Mouse (Mus musculus): Measurements from ENCODE around the gene Smchd1. TPM values are rescaled to one million over a fixed set of nuclear protein-coding genes. Genes with fewer than 3 reads are reported as not detected.
"Not testable (repeated sequence)": the region's sequence is repeated elsewhere in the genome, so short reads cannot be mapped to it uniquely, and the experiment has no call there.

The Smchd1 gene
- 10 to 100 TPM; 31.5 to 33.8 TPM for total RNA-seq (2021)
- long read RNA-seq, full-length matches to known transcripts, result 8 of 10 reads
- long read RNA-seq, partial matches to known transcripts, result 2 of 10 reads
- long read RNA-seq, other reads (novel, unspliced or antisense), result 0 of 10 reads

DNA sequence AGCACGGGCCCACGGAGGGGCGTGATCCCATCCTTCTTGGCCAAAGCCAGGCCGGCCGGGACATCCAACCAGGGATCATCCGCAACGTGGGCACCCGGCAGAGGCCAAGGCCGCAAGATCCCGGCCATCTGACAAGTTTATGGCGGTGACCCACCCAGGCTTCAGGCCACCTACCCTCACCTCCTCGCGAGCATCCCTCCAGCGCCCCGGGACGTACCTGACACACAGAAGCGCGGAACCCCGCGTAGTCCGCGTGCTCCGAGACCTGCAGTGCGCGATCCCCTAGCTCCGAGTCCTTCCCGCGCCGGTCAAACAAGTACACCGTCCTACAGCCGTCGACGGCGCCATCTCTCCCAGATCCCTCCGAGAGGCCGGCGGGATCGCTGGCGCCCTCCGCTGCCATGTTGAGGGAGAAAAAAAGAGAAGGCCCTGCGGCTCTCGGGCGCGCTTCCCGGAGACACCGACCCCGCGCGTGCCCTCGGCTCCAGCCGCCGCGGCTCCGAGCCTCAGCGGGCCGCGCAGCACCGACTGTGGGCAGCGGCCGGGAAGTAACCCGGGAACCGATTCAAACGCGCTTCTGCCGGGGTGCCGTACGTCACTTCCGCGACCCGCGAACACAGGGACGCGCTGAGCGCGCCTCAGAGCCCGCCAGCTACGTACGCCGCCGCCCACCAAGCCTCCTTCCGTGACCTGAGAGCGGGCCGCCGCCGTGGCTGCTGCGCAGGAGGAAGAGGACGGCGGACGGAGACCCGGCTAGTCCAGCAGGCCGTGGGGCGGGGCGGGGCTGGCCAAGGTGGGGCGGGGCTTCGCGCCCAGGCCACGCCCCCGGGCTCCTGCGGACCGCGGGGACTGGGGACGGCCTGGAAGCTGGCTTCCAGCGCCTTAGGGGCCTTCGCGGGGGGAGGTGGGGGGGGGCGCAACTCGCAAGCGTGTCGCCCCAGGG is at the start of gene Smchd1:
Gene Smchd1, minus strand, starts transcription at position 582 of the 943 bp plus-strand sequence.
- DNase-seq (ENCODE audit: low spot score in 2 of 2), result peak; percentile 89 to 94

DNA sequence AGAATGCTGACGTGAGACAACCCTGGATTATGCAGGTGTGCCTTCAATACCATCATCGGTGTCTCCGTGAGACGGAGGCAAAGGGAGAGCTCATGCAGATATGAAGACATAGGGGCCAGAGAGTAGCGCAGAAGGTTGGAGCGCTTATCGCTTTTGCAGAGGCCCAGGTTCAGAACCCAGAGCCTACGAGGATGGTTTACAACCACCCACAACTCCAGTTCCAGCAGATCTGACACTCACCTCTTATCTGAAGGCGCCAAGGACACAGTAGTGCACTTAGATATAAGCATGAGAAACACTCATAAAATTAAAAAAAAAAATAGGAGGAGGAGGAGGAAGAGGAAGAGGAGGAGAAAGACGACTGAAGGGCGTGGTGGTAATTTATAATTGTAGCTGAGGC is 35.2 kb upstream of the Smchd1 start:
- DNase-seq (ENCODE audit: low spot score in 2 of 2), result no peak

DNA sequence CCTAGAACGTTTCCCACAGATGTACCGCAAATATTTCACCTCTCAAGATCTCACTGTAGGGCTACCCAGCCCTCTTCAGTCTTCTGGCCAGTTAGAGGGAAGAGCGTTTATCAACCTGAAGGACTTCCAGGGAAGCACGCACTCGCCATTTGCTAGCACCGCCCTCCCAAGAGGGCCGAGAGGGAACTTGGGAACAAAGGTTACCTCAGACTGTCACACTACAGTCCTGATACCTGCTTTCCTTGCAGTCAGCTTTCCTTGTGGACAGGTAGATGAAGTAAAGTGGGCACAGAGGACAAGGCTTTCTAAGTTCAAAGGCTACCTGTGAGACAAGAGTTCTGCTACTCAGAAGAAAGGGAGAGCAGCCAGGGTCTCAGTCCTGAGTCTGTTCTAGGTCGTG is 31.7 kb upstream of the Smchd1 start:
- DNase-seq (ENCODE audit: low spot score in 2 of 2), result no peak

DNA sequence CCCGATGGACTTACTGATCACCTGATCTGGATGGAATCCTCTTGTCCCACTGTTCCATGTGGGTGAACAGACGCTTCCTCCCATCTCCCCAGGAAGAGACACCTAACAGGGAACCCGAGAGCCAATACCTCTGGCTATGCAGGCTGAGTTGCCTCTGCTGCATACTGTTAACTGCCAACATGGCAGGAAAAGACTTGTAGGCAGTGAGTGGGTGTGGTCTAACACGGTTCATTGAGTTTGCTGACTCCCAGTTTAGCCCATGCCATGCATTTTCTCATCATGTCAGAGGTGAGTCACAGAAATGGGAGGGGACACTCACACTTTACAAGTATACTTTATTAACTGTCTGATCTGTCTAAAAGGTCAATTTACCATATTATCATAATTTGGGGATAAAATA is 20.6 kb upstream of the Smchd1 start:
- no peak for DNase-seq (ENCODE audit: low spot score in 2 of 2)

DNA sequence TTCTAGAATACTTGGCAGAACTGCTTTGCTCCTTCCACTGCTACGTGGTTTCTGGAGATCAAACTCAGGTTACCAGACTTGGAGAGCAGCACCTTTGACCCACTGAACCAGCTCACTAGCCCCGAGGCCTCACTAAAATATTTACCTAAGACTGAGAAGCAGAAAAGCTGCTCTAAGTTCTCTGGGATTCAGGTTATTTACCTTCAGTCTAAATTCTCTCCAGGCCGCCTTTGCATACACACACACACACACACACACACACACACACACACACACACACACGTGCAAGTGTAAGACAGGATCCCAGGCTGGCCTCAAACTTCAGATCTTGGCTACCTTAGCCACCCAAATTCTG is 16.2 kb upstream of the Smchd1 start:
- DNase-seq (ENCODE audit: low spot score in 2 of 2), result no peak

DNA sequence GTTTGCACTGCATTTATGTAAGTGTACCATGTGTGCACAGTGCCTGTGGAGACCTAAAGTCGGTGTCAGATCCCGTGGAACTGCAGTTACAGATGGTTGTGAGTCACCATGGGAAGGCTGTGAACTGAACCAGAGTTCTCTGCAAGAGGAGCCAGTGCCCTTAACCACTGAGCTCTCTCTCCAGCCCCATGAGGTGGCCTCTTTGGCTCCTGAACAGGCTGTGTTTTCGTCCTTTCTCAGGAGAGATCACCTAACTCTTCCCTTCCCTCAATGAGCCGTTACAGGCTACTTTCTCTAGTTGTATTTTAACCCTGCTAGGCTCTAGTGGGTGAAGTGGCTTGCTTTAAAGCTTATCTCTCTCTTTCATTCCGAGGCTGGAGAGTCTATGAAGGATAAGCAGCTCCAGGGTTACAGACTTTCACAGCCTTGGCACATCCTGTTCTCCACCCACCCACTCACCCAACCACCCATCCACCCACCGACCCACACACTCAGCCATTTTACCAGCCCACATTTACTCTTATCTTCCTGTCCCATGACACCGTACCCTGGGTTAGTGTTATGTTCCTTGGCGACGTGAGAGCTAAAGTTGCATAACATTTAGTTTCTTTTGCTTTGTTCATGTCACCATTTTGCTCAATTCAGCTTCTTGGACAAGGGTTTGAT is 15.7 kb upstream of the Smchd1 start:
- DNase-seq (ENCODE audit: low spot score in 2 of 2), result no peak

DNA sequence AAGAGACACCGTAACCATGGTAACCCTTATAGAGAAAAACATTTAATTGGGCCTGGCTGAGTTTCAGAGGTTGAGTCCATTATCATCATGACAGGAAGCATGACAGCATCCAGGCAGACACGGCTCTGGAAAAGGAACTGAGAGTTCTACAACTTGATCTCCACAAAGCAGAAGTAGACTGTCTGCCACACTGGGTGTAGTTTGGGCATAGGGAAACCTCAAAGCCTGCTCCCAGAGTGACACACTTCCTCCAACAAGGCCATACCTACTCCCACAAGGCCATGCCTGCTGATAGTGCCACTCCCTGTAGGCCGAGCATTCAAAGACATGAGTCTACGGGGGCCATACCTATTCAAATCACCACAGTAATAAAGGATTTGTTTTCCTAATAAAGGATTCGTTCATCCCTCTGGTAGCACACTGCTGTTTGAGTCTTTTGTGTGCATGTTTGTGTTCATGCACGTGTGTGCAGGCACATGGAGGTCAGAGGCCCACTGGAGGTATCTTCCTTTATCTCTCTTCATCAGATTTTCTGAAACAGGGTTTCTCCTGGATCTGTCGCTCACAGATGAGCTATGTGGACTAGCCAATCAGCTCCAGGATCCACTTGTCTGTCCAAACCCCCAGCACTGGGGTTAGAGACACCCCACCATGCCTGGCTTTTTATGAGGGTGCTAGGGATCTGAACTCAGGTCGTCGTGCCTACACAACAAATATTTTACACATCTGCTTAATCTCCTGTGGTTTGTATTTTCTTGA is 14.7 kb upstream of the Smchd1 start:
- DNase-seq (ENCODE audit: low spot score in 2 of 2), result no peak

DNA sequence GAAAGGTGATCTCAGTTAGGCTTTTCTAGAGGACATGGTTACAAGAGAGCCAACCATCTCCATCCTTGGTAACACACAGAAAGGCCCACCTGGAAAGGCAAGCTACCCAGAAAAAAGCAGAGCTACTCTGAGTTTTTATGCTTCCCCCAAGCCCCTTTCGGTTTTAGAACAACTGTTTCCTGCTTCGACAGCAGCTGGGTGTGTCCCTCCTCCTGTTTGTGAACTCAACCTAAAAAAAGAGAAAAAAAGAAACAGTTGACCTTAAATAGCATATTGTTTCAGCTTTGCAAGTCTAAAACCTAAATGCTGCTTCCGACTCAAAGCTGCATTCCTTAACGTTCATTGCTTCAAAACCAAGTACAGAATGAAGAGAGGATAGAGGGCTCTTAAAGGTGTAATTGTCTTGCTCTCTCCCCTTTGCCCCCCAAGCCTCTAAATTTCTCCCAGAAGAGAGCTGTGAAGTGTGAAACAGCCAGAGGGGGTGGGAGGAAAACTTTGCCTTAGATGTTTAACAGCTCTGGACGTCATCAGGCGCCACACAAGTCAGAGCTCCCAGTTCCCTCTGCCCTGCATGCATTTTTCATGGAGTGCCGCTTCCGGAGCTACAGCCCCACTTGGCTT is 11.2 kb upstream of the Smchd1 start:
- no peak for DNase-seq (ENCODE audit: low spot score in 2 of 2)

DNA sequence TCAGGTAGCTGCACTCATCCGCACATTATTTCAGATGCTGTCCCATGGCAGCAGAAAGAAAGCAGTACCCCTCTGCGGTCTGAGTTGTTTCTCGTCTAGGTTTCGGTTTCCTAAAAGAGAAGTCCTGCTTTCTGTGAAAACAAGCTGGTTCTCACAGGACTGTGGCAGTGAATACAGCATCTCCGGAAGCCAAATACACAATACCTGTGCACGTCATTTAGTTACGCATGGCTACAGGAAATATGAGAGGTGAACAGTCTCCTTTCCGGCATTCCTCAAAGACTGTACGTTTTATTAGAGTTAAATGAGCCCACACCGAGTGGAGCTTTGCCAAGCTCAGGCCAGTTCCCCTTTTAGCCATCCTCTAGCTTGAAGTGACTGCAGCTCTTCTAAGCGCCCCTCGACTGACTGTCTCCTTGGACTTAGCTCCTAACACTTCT is 10.7 kb upstream of the Smchd1 start:
- DNase-seq (ENCODE audit: low spot score in 2 of 2), result peak in 1 of 2 experiments; percentile 8

DNA sequence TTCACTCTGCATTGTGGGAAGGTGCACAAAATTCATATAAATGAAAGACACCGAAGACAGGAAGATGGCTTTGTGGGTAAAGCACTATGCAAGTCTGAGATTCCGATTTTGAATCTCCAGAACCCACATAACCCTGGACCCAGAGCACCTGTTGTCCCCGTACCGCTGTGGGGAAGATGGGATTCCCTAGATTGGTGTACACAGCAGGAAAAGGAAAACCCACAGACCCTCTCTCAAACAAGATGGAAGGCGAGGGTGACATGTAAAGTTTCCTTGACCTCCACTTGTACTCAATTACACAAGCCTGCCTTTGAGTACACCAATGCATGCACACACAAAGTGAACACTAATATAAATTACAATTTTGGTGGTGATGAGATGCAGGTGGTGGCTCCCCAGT is 9.6 kb upstream of the Smchd1 start:
- no peak for DNase-seq (ENCODE audit: low spot score in 2 of 2)

DNA sequence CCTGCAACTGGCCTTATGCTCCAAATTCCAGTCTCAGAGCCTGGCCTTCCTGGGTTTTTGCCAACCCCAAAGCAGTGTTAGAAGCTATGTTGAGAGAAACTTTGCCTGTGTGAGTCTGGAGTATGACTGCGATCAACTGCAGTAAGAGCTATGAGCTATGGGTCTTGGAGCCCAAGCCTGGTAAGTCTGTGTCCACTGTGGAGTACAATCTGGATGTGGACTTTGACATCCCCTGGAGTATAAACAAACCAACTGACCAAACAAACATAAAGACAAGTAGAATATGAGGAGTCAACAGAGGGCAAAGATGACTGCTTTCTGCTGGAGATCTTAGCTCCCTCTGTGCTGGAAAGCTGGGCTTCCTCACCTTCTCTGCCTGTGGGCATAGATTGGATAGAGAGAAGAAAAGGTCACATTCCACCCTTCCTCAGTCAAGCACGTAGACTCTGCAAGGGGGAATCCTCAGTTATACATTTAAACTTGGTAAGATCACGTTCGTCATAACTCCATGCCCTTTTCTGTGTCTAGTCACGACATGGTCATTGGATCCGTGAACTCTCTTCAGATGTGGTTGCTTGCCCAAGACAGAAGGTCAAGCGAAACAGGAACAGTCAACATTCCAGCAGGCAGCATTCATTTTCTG is 8.4 kb upstream of the Smchd1 start:
- no peak for DNase-seq (ENCODE audit: low spot score in 2 of 2)

DNA sequence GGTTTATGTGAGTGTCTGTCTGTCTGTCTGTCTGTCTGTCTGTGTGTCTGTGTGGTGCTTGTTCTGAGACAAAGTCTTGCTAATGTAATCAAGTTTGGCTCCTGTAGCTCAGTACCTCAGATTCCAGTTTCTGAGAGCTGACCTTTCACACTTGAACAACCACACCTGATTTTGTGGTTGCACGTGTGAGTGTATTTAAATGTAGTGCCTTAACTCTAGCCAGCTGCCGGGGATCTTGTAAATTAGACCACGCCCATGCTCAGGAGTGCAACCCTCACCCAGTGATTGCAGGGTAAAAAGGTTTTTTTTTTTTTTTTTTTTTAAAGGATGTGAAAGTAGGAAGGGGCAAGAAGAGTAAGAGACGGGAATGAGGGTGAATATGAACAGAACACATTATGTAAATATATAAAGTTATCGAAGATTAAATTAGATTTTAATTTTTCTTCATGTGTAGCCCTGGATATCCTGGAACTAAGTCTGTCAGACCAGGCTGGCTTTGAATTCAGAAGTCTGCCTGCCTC is 4.3 kb upstream of the Smchd1 start:
- DNase-seq (ENCODE audit: low spot score in 2 of 2), result no peak

DNA sequence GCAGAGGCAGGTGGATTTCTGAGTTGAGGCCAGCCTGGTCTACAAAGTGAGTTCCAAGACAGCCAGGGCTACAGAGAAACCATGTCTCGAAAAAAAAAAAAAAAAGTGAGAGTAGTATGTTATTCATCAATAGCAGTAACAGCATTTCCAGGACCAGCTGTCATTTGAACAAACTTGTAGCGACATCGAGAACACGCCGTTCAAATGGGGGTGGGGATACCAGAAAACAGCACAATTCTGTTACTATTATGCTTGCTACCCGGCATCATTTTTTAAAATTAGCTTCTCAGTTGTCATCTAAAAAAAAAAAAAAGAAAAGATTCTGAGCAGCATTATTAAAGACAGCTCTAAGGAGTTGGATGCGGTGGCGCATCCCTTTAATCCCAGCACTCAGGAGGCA is 2.3 kb upstream of the Smchd1 start:
- DNase-seq (ENCODE audit: low spot score in 2 of 2), result peak; percentile 22 to 83

DNA sequence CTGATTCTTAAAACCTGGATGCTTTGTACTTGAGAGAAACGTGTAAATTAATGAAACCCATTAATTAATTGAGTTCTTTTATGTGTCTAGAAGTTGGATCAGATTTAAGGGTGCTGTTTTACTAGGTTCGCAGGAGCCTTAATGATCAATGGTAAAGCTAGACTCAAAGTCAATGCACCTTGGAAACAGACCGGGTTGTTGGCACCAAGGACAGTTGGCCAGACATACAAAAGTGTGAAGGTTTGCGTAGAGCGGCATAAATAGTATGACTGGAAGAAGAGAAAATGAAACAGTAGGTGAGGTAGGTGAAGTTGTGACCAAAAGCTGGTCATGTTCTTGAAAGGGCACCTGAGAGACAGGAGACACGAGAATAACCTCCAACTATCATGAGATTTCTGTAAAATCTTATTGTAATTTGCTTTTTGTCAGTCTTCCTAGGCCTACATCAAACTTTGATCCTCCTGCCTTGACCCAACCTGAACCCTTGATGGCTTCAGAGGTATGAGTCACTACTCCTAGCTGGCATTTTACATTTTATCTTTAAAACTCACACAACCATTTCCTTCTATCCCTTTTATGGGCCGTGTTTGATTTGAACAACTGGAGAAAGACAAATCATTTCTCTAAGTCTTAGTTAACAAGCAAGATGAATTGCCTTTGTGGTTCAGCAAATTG is 1.3 kb upstream of the Smchd1 start:
- no peak for DNase-seq (ENCODE audit: low spot score in 2 of 2)

DNA sequence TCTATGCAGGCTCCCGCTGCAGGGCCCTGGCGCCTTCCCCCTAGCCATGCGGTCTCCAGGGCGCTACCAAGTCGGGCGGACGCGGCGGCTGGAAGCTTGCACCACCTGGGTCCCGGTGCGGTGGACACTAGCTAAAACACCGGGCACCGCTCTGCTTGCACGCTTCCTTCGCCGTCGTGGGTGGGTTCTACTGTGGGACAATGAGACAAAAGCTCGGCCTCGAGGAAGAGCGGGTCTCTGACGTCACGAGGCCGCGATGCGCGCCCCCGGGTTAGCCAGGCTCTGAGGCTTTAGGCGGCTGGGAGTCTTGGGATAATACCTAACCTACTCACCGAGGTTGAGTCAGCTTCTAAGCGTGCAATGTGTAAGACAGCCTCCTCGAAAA is 554 bp upstream of the Smchd1 start:
- DNase-seq (ENCODE audit: low spot score in 2 of 2), result peak; percentile 44 to 57

DNA sequence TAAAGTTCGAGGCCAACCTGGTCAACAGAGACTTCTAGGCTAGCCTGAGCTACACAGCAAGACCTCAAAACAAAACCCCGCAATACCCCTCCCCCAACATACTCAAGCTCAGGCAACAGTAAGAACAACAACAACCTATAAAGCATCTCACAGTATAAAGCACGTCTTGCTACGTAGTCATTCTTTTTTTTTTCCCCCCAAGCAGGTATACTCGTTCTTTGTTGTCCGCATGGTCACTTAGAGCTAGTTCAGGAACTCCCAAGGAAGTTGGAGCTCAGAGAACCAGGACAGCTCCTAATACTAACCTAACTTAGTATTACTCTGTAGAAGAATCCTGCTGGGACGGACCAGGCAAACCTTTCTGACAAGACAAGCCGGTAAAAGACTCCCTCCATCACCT is 1.0 kb downstream of the Smchd1 start:
- DNase-seq (ENCODE audit: low spot score in 2 of 2), result no peak

DNA sequence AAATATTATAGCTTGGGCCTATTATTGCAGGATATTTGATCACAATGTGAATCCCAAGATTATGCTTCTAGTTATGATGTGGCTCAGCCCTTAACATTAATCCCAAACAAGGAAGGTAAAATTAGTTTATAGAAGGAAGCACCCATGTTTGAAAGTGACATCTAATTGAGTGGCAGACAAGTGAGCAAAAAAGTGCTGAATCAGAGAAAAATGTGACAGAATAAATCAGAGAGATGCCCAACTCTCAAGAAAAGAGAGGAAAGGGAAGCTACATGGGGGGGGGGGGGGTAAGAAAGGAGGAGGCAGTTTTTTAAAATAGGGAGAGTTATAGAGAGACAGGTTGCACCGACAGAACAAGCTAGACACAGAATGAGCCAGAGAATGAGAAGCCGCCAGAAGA is 3.9 kb downstream of the Smchd1 start:
- peak in 1 of 2 experiments; percentile 16 for DNase-seq (ENCODE audit: low spot score in 2 of 2)

DNA sequence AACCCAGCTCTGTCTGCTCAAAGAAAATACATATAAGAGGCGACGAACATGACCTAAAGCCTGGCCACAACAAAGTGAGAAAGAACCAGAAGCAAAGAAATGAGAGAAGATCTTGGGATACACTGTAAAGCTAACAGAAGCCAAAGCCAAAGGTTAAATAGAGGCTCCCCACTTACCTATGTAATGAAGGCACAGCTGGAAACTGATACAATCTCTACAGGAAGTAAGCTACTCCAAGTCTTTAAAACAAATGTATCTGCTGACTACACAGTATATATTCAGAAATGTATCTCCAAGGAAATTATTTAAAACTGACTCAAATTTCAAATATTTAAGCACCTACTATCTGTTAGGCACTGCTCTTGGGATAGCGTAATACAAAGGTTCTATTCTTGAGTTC is 14.8 kb downstream of the Smchd1 start:
- no peak for DNase-seq (ENCODE audit: low spot score in 2 of 2)

DNA sequence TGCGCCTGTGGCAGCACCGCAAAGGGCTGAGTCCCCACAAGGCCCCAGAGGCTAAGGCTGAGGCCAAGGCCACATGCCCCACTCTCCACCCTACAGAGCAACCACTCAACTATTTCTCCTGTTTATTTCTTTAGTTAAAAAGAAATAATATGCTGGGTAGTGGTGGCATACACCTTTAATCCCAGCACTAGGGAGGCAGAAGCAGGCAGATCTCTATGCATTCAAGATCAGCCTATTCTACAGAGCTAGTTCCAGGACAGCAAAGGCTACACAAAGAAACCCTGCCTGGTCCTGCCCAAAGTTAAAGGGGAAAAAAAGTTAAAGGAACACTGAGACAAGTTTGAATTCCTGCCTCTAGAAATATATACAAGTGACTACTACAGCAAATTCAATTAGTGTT is 15.3 kb downstream of the Smchd1 start, which contains the start of gene Gm4707:
Gene Gm4707, minus strand, starts transcription at position 101 of the 400 bp plus-strand sequence.
- no peak for DNase-seq (ENCODE audit: low spot score in 2 of 2)

DNA sequence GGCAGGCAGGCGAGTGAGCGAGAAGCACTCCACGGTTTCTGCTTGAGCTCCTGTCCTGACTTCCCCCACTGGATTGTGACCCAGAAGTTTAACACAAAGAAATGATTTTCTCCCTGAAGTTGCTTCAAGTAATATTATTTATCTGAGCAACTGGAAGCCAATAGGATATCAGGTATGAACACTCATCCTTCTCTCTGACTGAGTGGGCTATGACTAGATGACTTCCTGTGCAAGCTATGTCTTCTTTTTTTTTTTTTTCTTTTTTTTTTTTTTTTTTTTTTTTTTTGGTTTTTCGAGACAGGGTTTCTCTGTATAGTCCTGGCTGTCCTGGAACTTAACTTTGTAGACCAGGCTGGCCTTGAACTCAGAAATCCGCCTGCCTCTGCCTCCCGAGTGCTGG is 17.8 kb downstream of the Smchd1 start:
- DNase-seq (ENCODE audit: low spot score in 2 of 2), result not testable (repeated sequence)

All from layer of hippocampus, adult 18-20 months (tissue).